Mouse (Mus musculus): ENCODE measurements around the gene Ciz1. TPM values are rescaled to one million over a fixed set of nuclear protein-coding genes. Genes with fewer than 3 reads are reported as not detected.
A peak's percentile ranks its signal among the peaks of the same experiment; 100 is the strongest.

The Ciz1 gene
- polyA plus RNA-seq, 1 experiment from 2014 or later = 47.5 TPM

GRCm38 (mm10) chr2:32404663-32405062, 52.5 kb downstream of the Ciz1 start:
- no peak overlapping the region for H3K9ac ChIP-seq

GRCm38 (mm10) chr2:32407144-32407824, 55.2 kb downstream of the Ciz1 start:
- no peaks in the 10 kb centered on the region for H3K9me3 ChIP-seq (ENCODE audit: control insufficient read depth, low read length)
- no peak for ATAC-seq (ENCODE audit: low FRiP score)
- no peaks in the 10 kb centered on the region for H3K27me3 ChIP-seq (ENCODE audit: control insufficient read depth, insufficient read depth, low read length)
- H3K4me3 ChIP-seq (replicated peaks; ENCODE audit: low read length) = no peak overlapping the region
- peaks cover 11% of the 10 kb centered on the region for H3K36me3 ChIP-seq (replicated peaks; ENCODE audit: control insufficient read depth, insufficient read depth)
- no peak overlapping the region for H3K4me2 ChIP-seq (replicated peaks)
- DNase-seq (ENCODE audit: low spot score) = no peak
- H3K27ac ChIP-seq = no peak overlapping the region
- H3K4me1 ChIP-seq (replicated peaks; ENCODE audit: control insufficient read depth, insufficient read depth, low read length) = no peaks in the 10 kb centered on the region
- H3K9ac ChIP-seq = no peak overlapping the region
- 85% methylated on average over 7 of the region's 7 CpGs for WGBS

More at GRCm38 (mm10) chr2:32404663-32405062, 52.5 kb downstream of the Ciz1 start:
- ATAC-seq (ENCODE audit: low FRiP score) (0 out of 2 replicates have a peak, but pooled peaks have one; percentile 13), DNase-seq (ENCODE audit: low spot score) (peak; percentile 99)
- 28% methylated on average over 2 of the region's 2 CpGs for WGBS
- Histone ChIP-seq H3K4me3 (replicated peaks; ENCODE audit: low read length) (no peak overlapping the region), H3K27me3 (ENCODE audit: control insufficient read depth, insufficient read depth, low read length) (no peaks in the 10 kb centered on the region), H3K36me3 (replicated peaks; ENCODE audit: control insufficient read depth, insufficient read depth) (peaks cover 35% of the 10 kb centered on the region), H3K27ac (no peak overlapping the region), H3K4me1 (replicated peaks; ENCODE audit: control insufficient read depth, insufficient read depth, low read length) (no peaks in the 10 kb centered on the region), H3K4me2 (replicated peaks) (no peak overlapping the region), H3K9me3 (ENCODE audit: control insufficient read depth, low read length) (no peaks in the 10 kb centered on the region)

- Histone ChIP-seq H3K4me2 (replicated peaks) (no peak overlapping the region), H3K4me3 (replicated peaks; ENCODE audit: low read length) (no peak overlapping the region), H3K27me3 (ENCODE audit: control insufficient read depth, insufficient read depth, low read length) (no peaks in the 10 kb centered on the region), H3K36me3 (replicated peaks; ENCODE audit: control insufficient read depth, insufficient read depth) (peaks cover under 1% of the 10 kb centered on the region; the same call in 1 of the 2 replicates), H3K4me1 (replicated peaks; ENCODE audit: control insufficient read depth, insufficient read depth, low read length) (no peaks in the 10 kb centered on the region), H3K9me3 (ENCODE audit: control insufficient read depth, low read length) (no peaks in the 10 kb centered on the region), H3K9ac (no peak overlapping the region), H3K27ac (no peak overlapping the region)
- ATAC-seq (ENCODE audit: low FRiP score) (no peak), DNase-seq (ENCODE audit: low spot score) (no peak)
- 76% methylated on average over 25 of the region's 25 CpGs for WGBS
Observed at GRCm38 (mm10) chr2:32408429-32409424, 56.6 kb downstream of the Ciz1 start.

- H3K27ac ChIP-seq = no peak overlapping the region
- no peaks in the 10 kb centered on the region for H3K4me1 ChIP-seq (replicated peaks; ENCODE audit: control insufficient read depth, insufficient read depth, low read length)
- DNase-seq (ENCODE audit: low spot score) = no peak
- no peak overlapping the region for H3K9ac ChIP-seq
- H3K27me3 ChIP-seq (ENCODE audit: control insufficient read depth, insufficient read depth, low read length) = no peaks in the 10 kb centered on the region
- no peaks in the 10 kb centered on the region for H3K9me3 ChIP-seq (ENCODE audit: control insufficient read depth, low read length)
- peaks cover 26% of the 10 kb centered on the region for H3K36me3 ChIP-seq (replicated peaks; ENCODE audit: control insufficient read depth, insufficient read depth)
- no peak overlapping the region for H3K4me3 ChIP-seq (replicated peaks; ENCODE audit: low read length)
- no peak overlapping the region for H3K4me2 ChIP-seq (replicated peaks)
- 85% methylated on average over 7 of the region's 7 CpGs for WGBS
- ATAC-seq (ENCODE audit: low FRiP score) = no peak
Observed at GRCm38 (mm10) chr2:32411407-32411806, 59.3 kb downstream of the Ciz1 start.

GRCm38 (mm10) chr2:32412742-32413531, 60.8 kb downstream of the Ciz1 start:
- H3K4me2 ChIP-seq (replicated peaks) = no peak overlapping the region
- H3K27me3 ChIP-seq (ENCODE audit: control insufficient read depth, insufficient read depth, low read length) = no peaks in the 10 kb centered on the region
- peaks cover 41% of the 10 kb centered on the region for H3K36me3 ChIP-seq (replicated peaks; ENCODE audit: control insufficient read depth, insufficient read depth)
- no peaks in the 10 kb centered on the region for H3K9me3 ChIP-seq (ENCODE audit: control insufficient read depth, low read length)
- H3K27ac ChIP-seq = no peak overlapping the region
- ATAC-seq (ENCODE audit: low FRiP score) (no peak), DNase-seq (ENCODE audit: low spot score) (no peak)
- WGBS = 93% methylated on average over 6 of the region's 6 CpGs
- no peak overlapping the region for H3K9ac ChIP-seq
- H3K4me3 ChIP-seq (replicated peaks; ENCODE audit: low read length) = no peak overlapping the region
- H3K4me1 ChIP-seq (replicated peaks; ENCODE audit: control insufficient read depth, insufficient read depth, low read length) = no peaks in the 10 kb centered on the region

- ATAC-seq (ENCODE audit: low FRiP score) (no peak), DNase-seq (ENCODE audit: low spot score) (no peak)
- no peak overlapping the region for H3K4me3 ChIP-seq (replicated peaks; ENCODE audit: low read length)
- H3K36me3 ChIP-seq (replicated peaks; ENCODE audit: control insufficient read depth, insufficient read depth) = peaks cover 51% of the 10 kb centered on the region
- H3K27ac ChIP-seq = no peak overlapping the region
- 68% methylated on average over 5 of the region's 5 CpGs for WGBS
- no peak overlapping the region for H3K4me2 ChIP-seq (replicated peaks)
- H3K27me3 ChIP-seq (ENCODE audit: control insufficient read depth, insufficient read depth, low read length) = no peaks in the 10 kb centered on the region
- H3K9ac ChIP-seq = no peak overlapping the region
- no peaks in the 10 kb centered on the region for H3K9me3 ChIP-seq (ENCODE audit: control insufficient read depth, low read length)
- H3K4me1 ChIP-seq (replicated peaks; ENCODE audit: control insufficient read depth, insufficient read depth, low read length) = no peaks in the 10 kb centered on the region
Observed at GRCm38 (mm10) chr2:32413936-32414335, 61.8 kb downstream of the Ciz1 start.

- Histone ChIP-seq H3K27me3 (ENCODE audit: control insufficient read depth, insufficient read depth, low read length) (no peaks in the 10 kb centered on the region), H3K4me2 (replicated peaks) (no peak overlapping the region), H3K9me3 (ENCODE audit: control insufficient read depth, low read length) (no peaks in the 10 kb centered on the region), H3K9ac (no peak overlapping the region), H3K4me1 (replicated peaks; ENCODE audit: control insufficient read depth, insufficient read depth, low read length) (no peaks in the 10 kb centered on the region), H3K4me3 (replicated peaks; ENCODE audit: low read length) (no peak overlapping the region), H3K36me3 (replicated peaks; ENCODE audit: control insufficient read depth, insufficient read depth) (peaks cover 70% of the 10 kb centered on the region), H3K27ac (no peak overlapping the region)
- no peak for ATAC-seq (ENCODE audit: low FRiP score)
- DNase-seq (ENCODE audit: low spot score) = no peak
- 91% methylated on average over 12 of the region's 12 CpGs for WGBS
Observed at GRCm38 (mm10) chr2:32415801-32416200, 63.7 kb downstream of the Ciz1 start.

- DNase-seq (ENCODE audit: low spot score) (no peak), ATAC-seq (ENCODE audit: low FRiP score) (no peak)
- no peaks in the 10 kb centered on the region for H3K27me3 ChIP-seq (ENCODE audit: control insufficient read depth, insufficient read depth, low read length)
- H3K9ac ChIP-seq = no peak overlapping the region
- H3K27ac ChIP-seq = no peak overlapping the region
- no peak overlapping the region for H3K4me3 ChIP-seq (replicated peaks; ENCODE audit: low read length)
- no peaks in the 10 kb centered on the region for H3K9me3 ChIP-seq (ENCODE audit: control insufficient read depth, low read length)
- H3K4me2 ChIP-seq (replicated peaks) = no peak overlapping the region
- H3K36me3 ChIP-seq (replicated peaks; ENCODE audit: control insufficient read depth, insufficient read depth) = peaks cover 75% of the 10 kb centered on the region
- 89% methylated on average over 2 of the region's 2 CpGs for WGBS
- no peaks in the 10 kb centered on the region for H3K4me1 ChIP-seq (replicated peaks; ENCODE audit: control insufficient read depth, insufficient read depth, low read length)
Observed at GRCm38 (mm10) chr2:32416556-32416955, 64.4 kb downstream of the Ciz1 start.

- Histone ChIP-seq H3K27ac (no peak overlapping the region), H3K27me3 (ENCODE audit: control insufficient read depth, insufficient read depth, low read length) (no peaks in the 10 kb centered on the region), H3K4me1 (replicated peaks; ENCODE audit: control insufficient read depth, insufficient read depth, low read length) (peaks cover under 1% of the 10 kb centered on the region; the same call in 1 of the 2 replicates), H3K9me3 (ENCODE audit: control insufficient read depth, low read length) (no peaks in the 10 kb centered on the region), H3K4me3 (replicated peaks; ENCODE audit: low read length) (no peak overlapping the region), H3K9ac (no peak overlapping the region), H3K4me2 (replicated peaks) (no peak overlapping the region), H3K36me3 (replicated peaks; ENCODE audit: control insufficient read depth, insufficient read depth) (peaks cover 75% of the 10 kb centered on the region)
- ATAC-seq (ENCODE audit: low FRiP score) (no peak), DNase-seq (ENCODE audit: low spot score) (no peak)
- 93% methylated on average over 8 of the region's 8 CpGs for WGBS
Observed at GRCm38 (mm10) chr2:32417486-32417885, 65.4 kb downstream of the Ciz1 start.

All from hindbrain, embryonic 14.5 days (tissue).